Comparison of ENCODE assay signal across 18 mouse cellular contexts in genomic region chr1:187098285-187098684, GRCm38 (mm10).
DNase-seq lines count a peak whose midpoint lies in the region; ATAC-seq and TF ChIP-seq lines count a peak whose summit lies in the region.
"Had no signal": no experiment of that assay in that cellular context is flagged by ENCODE, and none has a peak within 500 bp of the region (broad histone marks: within the 10 kb centered on the region; RNA-seq: fewer than 3 reads in every experiment).

No protein-coding gene starts in this region.

- TF ChIP-seq CTCF in lung, postnatal 0 days (IDR thresholded peaks at IDR 0.05) = no peak
- no peak for TF ChIP-seq CTCF in forebrain, postnatal 0 days (IDR thresholded peaks at IDR 0.05; ENCODE audit: low read depth)

- H3K4me2 ChIP-seq in lung, postnatal 0 days (replicated peaks; ENCODE audit: low read depth, low read length) = no peak overlapping the region
- H3K4me2 ChIP-seq in forebrain, postnatal 0 days (ENCODE audit: low read depth) = no peak overlapping the region
- H3K4me2 ChIP-seq: forebrain, embryonic 13.5 days; heart, embryonic 15.5 days; hindbrain, embryonic 13.5 days had no signal

- H3K36me3 ChIP-seq in lung, postnatal 0 days (ENCODE audit: insufficient read depth, low read length) = no peaks in the 10 kb centered on the region
- H3K36me3 ChIP-seq in embryonic facial prominence, embryonic 10.5 days (replicated peaks) = no peaks in the 10 kb centered on the region
- H3K36me3 ChIP-seq in forebrain, postnatal 0 days (ENCODE audit: insufficient read depth) = no peaks in the 10 kb centered on the region
- H3K36me3 ChIP-seq: heart, embryonic 10.5 days; heart, embryonic 15.5 days; hindbrain, embryonic 13.5 days had no signal

- no peak overlapping the region for H3K9ac ChIP-seq in lung, postnatal 0 days (replicated peaks; ENCODE audit: low read depth)
- no peak overlapping the region for H3K9ac ChIP-seq in forebrain, postnatal 0 days
- H3K9ac ChIP-seq: forebrain, embryonic 13.5 days; heart, embryonic 15.5 days; hindbrain, embryonic 13.5 days had no signal

- TF ChIP-seq EP300 in lung, postnatal 0 days (IDR thresholded peaks at IDR 0.05) = no peak

- no peak overlapping the region for H3K4me3 ChIP-seq in lung, postnatal 0 days (ENCODE audit: low read depth, low read length)
- H3K4me3 ChIP-seq in embryonic facial prominence, embryonic 10.5 days = no peak overlapping the region
- no peak overlapping the region for H3K4me3 ChIP-seq in forebrain, postnatal 0 days (ENCODE audit: low read depth, low read length)
- H3K4me3 ChIP-seq: forebrain, embryonic 13.5 days; heart, embryonic 10.5 days; heart, embryonic 15.5 days; hindbrain, embryonic 13.5 days had no signal

- no peak overlapping the region for H3K27ac ChIP-seq in lung, postnatal 0 days (ENCODE audit: low read length)
- no peak overlapping the region for H3K27ac ChIP-seq in embryonic facial prominence, embryonic 10.5 days (replicated peaks)
- no peak overlapping the region for H3K27ac ChIP-seq in forebrain, postnatal 0 days (ENCODE audit: low read depth, low read length)
- H3K27ac ChIP-seq: forebrain, embryonic 13.5 days; heart, embryonic 10.5 days; heart, embryonic 15.5 days; hindbrain, embryonic 13.5 days; hindbrain, postnatal 0 days had no signal

- peak; percentile 24 to 67 for DNase-seq in adrenal gland, adult (ENCODE audit: inconsistent age in 2 of 2, low spot score in 1 of 2)
- no peak for DNase-seq in adrenal gland, postnatal 4 days (ENCODE audit: low spot score in 2 of 2)
- peak; percentile 38 for DNase-seq in lung, postnatal 0 days (ENCODE audit: low spot score)
- DNase-seq in lung, postnatal 10 days = no peak
- DNase-seq in adrenal gland, postnatal 14 days = peak; percentile 26
- DNase-seq in embryonic facial prominence, embryonic 10.5 days (ENCODE audit: low spot score) = no peak
- DNase-seq in forebrain, postnatal 0 days = no peak
- DNase-seq: cerebellum, adult 18-20 months; cerebellum, adult 9-11 months; cerebellum, postnatal 36 days; gastrocnemius, postnatal 36 days; heart, adult 11 months; kidney, adult 11 months had no signal

- H3K27me3 ChIP-seq in lung, postnatal 0 days (replicated peaks; ENCODE audit: insufficient read depth, low read length) = no peaks in the 10 kb centered on the region
- H3K27me3 ChIP-seq in embryonic facial prominence, embryonic 10.5 days (replicated peaks; ENCODE audit: low read depth, poor library complexity, severe bottlenecking) = no peaks in the 10 kb centered on the region
- H3K27me3 ChIP-seq in forebrain, postnatal 0 days (ENCODE audit: insufficient read depth, low read length) = no peaks in the 10 kb centered on the region
- H3K27me3 ChIP-seq: forebrain, embryonic 13.5 days; heart, embryonic 15.5 days; hindbrain, embryonic 13.5 days had no signal

- peak; percentile 23; the same call in 1 of the 2 replicates for ATAC-seq in lung, postnatal 0 days
- no peak for ATAC-seq in forebrain, postnatal 0 days
- ATAC-seq: forebrain, embryonic 13.5 days; hindbrain, postnatal 0 days had no signal

- no peaks in the 10 kb centered on the region for H3K9me3 ChIP-seq in lung, postnatal 0 days (ENCODE audit: low read length)
- no peaks in the 10 kb centered on the region for H3K9me3 ChIP-seq in embryonic facial prominence, embryonic 10.5 days
- no peaks in the 10 kb centered on the region for H3K9me3 ChIP-seq in forebrain, postnatal 0 days (ENCODE audit: low read length)
- H3K9me3 ChIP-seq: forebrain, embryonic 13.5 days; heart, embryonic 10.5 days; heart, embryonic 15.5 days; hindbrain, embryonic 13.5 days had no signal

- H3K4me1 ChIP-seq in lung, postnatal 0 days (ENCODE audit: insufficient read depth, low read depth, low read length) = no peaks in the 10 kb centered on the region
- H3K4me1 ChIP-seq in embryonic facial prominence, embryonic 10.5 days = no peaks in the 10 kb centered on the region
- H3K4me1 ChIP-seq in forebrain, postnatal 0 days (ENCODE audit: insufficient read depth) = no peaks in the 10 kb centered on the region
- H3K4me1 ChIP-seq: forebrain, embryonic 13.5 days; hindbrain, embryonic 13.5 days had no signal

- WGBS in lung, postnatal 0 days = 29% methylated on average over 6 of the region's 6 CpGs
- WGBS in embryonic facial prominence, embryonic 10.5 days = 81% methylated on average over 6 of the region's 6 CpGs
- 83% methylated on average over 6 of the region's 6 CpGs for WGBS in forebrain, postnatal 0 days

Comparison
In these comparisons a context has a peak if more than half of its experiments do, and no peak if none do; other contexts are left out.
1. DNase-seq: peak in adrenal gland, adult (2 of 2), lung, postnatal 0 days (single experiment) and adrenal gland, postnatal 14 days (single experiment); none in adrenal gland, postnatal 4 days (0 of 2), lung, postnatal 10 days (single experiment), embryonic facial prominence, embryonic 10.5 days (single experiment) and forebrain, postnatal 0 days (single experiment).